Mouse (Mus musculus) neutrophil, adult 65 days (primary cell): ENCODE data around the gene Cyp2e1. TPM values are rescaled to one million over a fixed set of nuclear protein-coding genes. Genes with fewer than 3 reads are reported as not detected.

ENCODE experiments used
- total RNA-seq: library from RNA; stranded (reverse); gene quantifications from 2 replicates; pipeline ENCODE4 v1.2.4, GENCODE M21; 2023

Gene Cyp2e1
- total RNA-seq = not detected in 2 replicates

GRCm38 (mm10) chr7:140763447-140764020, at the start of gene Cyp2e1:
Gene Cyp2e1, plus strand, starts transcription at chr7:140763739.

GRCm38 (mm10) chr7:140787406-140788052, 24.0 kb downstream of the Cyp2e1 start, which contains the start of gene Syce1:
Gene Syce1, minus strand, starts transcription at chr7:140787852.

GRCm38 (mm10) chr7:140821653-140822329, 58.3 kb downstream of the Cyp2e1 start, which contains the start of gene Zfp941:
Gene Zfp941, minus strand, starts transcription at chr7:140822178.

Other genes starting within 250 kb of the Cyp2e1 start
- not detected in 2 replicates for gene Olfr538, start 195.9 kb upstream of the Cyp2e1 start, total RNA-seq
- 0.06 TPM in 1 of 2 replicates, not detected in the other for gene Olfr46, start 162.5 kb upstream of the Cyp2e1 start, total RNA-seq
- not detected in 2 replicates for gene Olfr61, start 134.8 kb upstream of the Cyp2e1 start, total RNA-seq
- gene Olfr53, start 117.3 kb upstream of the Cyp2e1 start, total RNA-seq = not detected in 2 replicates
- not detected in 2 replicates for gene Olfr539, start 103.8 kb upstream of the Cyp2e1 start, total RNA-seq
- gene Olfr45, start 81.8 kb upstream of the Cyp2e1 start, total RNA-seq = 0.13 TPM in 1 of 2 replicates, not detected in the other
- not detected in 2 replicates for gene Olfr541, start 66.5 kb upstream of the Cyp2e1 start, total RNA-seq
- not detected in 2 replicates for gene Syce1, start 24.1 kb downstream of the Cyp2e1 start, total RNA-seq
- not detected in 2 replicates for gene Zfp941, start 58.4 kb downstream of the Cyp2e1 start, total RNA-seq
- not detected in 2 replicates for gene Urah, start 71.3 kb downstream of the Cyp2e1 start, total RNA-seq
- gene Scgb1c1, start 81.8 kb downstream of the Cyp2e1 start, total RNA-seq = not detected in 2 replicates
- gene Odf3, start 84.1 kb downstream of the Cyp2e1 start, total RNA-seq = not detected in 2 replicates
- not detected in 2 replicates for gene Gm45785, start 92.6 kb downstream of the Cyp2e1 start, total RNA-seq
- gene Ric8a, start 93.2 kb downstream of the Cyp2e1 start, total RNA-seq = 98.6 and 113 TPM in 2 replicates
- gene Bet1l, start 93.8 kb downstream of the Cyp2e1 start, total RNA-seq = 21.7 and 27.0 TPM in 2 replicates
- gene Psmd13, start 118.2 kb downstream of the Cyp2e1 start, total RNA-seq = 110 and 137 TPM in 2 replicates
- gene Sirt3, start 118.6 kb downstream of the Cyp2e1 start, total RNA-seq = 7.0 and 7.2 TPM in 2 replicates
- gene Cox8b, start 136.7 kb downstream of the Cyp2e1 start, total RNA-seq = not detected in 2 replicates
- not detected in 2 replicates for gene Nlrp6, start 157.2 kb downstream of the Cyp2e1 start, total RNA-seq
- 19.6 and 25.0 TPM in 2 replicates for gene Pgghg, start 177.7 kb downstream of the Cyp2e1 start, total RNA-seq
- gene Ifitm5, start 186.6 kb downstream of the Cyp2e1 start, total RNA-seq = 0.73 and 1.7 TPM in 2 replicates
- gene Gm45717, start 192.2 kb downstream of the Cyp2e1 start, total RNA-seq = not detected in 2 replicates
- 357 and 529 TPM in 2 replicates for gene Ifitm2, start 192.2 kb downstream of the Cyp2e1 start, total RNA-seq
- gene Ifitm1, start 203.5 kb downstream of the Cyp2e1 start, total RNA-seq = 416 and 495 TPM in 2 replicates
- 381 and 488 TPM in 2 replicates for gene Ifitm3, start 247.0 kb downstream of the Cyp2e1 start, total RNA-seq